Mouse (Mus musculus) C2C12 (cell line): ENCODE results near the gene Kirrel3. TPM values are rescaled to one million over a fixed set of nuclear protein-coding genes. Genes with fewer than 3 reads are reported as not detected.

Experiments
- H3K27me3 ChIP-seq: one replicate; pipeline ENCODE4 v1.6.1; 2011; ENCODE audit not compliant: control insufficient read depth, insufficient read depth, insufficient read length
- H3K36me3 ChIP-seq: one replicate; pipeline ENCODE4 v1.6.1; 2011; ENCODE audit not compliant: control insufficient read depth, insufficient read depth
- H3K4me3 ChIP-seq: one replicate; pipeline ENCODE4 v1.5.1; 2011; ENCODE audit warnings: mild to moderate bottlenecking, control low read depth; ENCODE audit not compliant: poor library complexity, insufficient read depth, severe bottlenecking
- H3K79me2 ChIP-seq: one replicate; pipeline ENCODE4 v1.6.1; 2011; ENCODE audit not compliant: control insufficient read depth, insufficient read depth
- H3K79me3 ChIP-seq: one replicate; pipeline ENCODE4 v1.6.1; 2011; ENCODE audit warnings: low read depth, control low read depth
- H3ac ChIP-seq: one replicate; pipeline ENCODE3; 2011; ENCODE audit warnings: low read depth; ENCODE audit not compliant: control insufficient read depth, insufficient read length
- CEBPB ChIP-seq: IDR thresholded peaks from one replicate; pipeline ENCODE4 v1.6.1; 2011; ENCODE audit warnings: low read depth, mild to moderate bottlenecking, control low read depth, moderate library complexity
- CTCF ChIP-seq: IDR thresholded peaks from one replicate; pipeline ENCODE4 v1.5.1; 2011; ENCODE audit not compliant: control insufficient read depth, insufficient read depth, insufficient read length
- FOSL1 ChIP-seq: IDR thresholded peaks from one replicate; pipeline ENCODE4 v1.8.0; 2011; ENCODE audit warnings: mild to moderate bottlenecking, low read length; ENCODE audit not compliant: poor library complexity, insufficient read depth, severe bottlenecking
- MAX ChIP-seq: IDR thresholded peaks from one replicate; pipeline ENCODE4 v1.6.1; 2011; ENCODE audit warnings: mild to moderate bottlenecking, control low read depth
- MYOD1 ChIP-seq: IDR thresholded peaks from one replicate; pipeline ENCODE4 v1.6.1; 2011; ENCODE audit warnings: low read depth; ENCODE audit not compliant: control insufficient read depth, insufficient read length
- MYOG ChIP-seq: IDR thresholded peaks from one replicate; pipeline ENCODE4 v1.6.1; 2011; ENCODE audit not compliant: control insufficient read depth, insufficient read length; ENCODE audit errors: extremely low read depth
- USF1 ChIP-seq: IDR thresholded peaks from one replicate; pipeline ENCODE4 v1.6.1; 2011; ENCODE audit warnings: low read depth, mild to moderate bottlenecking, control low read depth, moderate library complexity
- polyA plus RNA-seq: library from polyadenylated mRNA; unstranded; fragments of >200 nt; fragmentation: generic; extraction: Trizol; gene quantifications from one replicate; pipeline ENCODE4 v1.2.1, GENCODE M21; 2012; ENCODE audit warnings: missing spikeins

The Kirrel3 gene
- polyA plus RNA-seq, 1 experiment, result 5.2 TPM

- Histone ChIP-seq H3K36me3 (no peaks in the 10 kb centered on the region), H3K79me2 (no peaks in the 10 kb centered on the region), H3K4me3 (no peak overlapping the region), H3K27me3 (no peaks in the 10 kb centered on the region), H3ac (no peak overlapping the region), H3K79me3 (no peaks in the 10 kb centered on the region)
- no peak for TF ChIP-seq CEBPB
- TF ChIP-seq MYOG, result no peak
- TF ChIP-seq FOSL1, result no peak
- no peak for TF ChIP-seq MYOD1
Observed at GRCm38 (mm10) chr9:34557846-34558245, 72.2 kb downstream of the Kirrel3 start.

GRCm38 (mm10) chr9:34558291-34558899 lies 72.7 kb downstream of the Kirrel3 start:
- TF ChIP-seq CEBPB (no peak), MAX (no peak), CTCF (no peak), MYOD1 (no peak), USF1 (no peak), FOSL1 (no peak), MYOG (no peak)
- no peaks in the 10 kb centered on the region for H3K36me3 ChIP-seq
- no peaks in the 10 kb centered on the region for H3K79me2 ChIP-seq
- H3K27me3 ChIP-seq, result no peaks in the 10 kb centered on the region
- H3K79me3 ChIP-seq, result no peaks in the 10 kb centered on the region
- no peak overlapping the region for H3K4me3 ChIP-seq
- H3ac ChIP-seq, result no peak overlapping the region

- H3ac ChIP-seq, result no peak overlapping the region
- H3K79me2 ChIP-seq, result no peaks in the 10 kb centered on the region
- no peaks in the 10 kb centered on the region for H3K27me3 ChIP-seq
- TF ChIP-seq MYOG, result no peak
- no peak for TF ChIP-seq MAX
- TF ChIP-seq USF1, result no peak
- no peaks in the 10 kb centered on the region for H3K79me3 ChIP-seq
- H3K36me3 ChIP-seq, result no peaks in the 10 kb centered on the region
- H3K4me3 ChIP-seq, result no peak overlapping the region
Observed at GRCm38 (mm10) chr9:34559102-34559501, 73.4 kb downstream of the Kirrel3 start.

- Histone ChIP-seq H3K79me2 (no peaks in the 10 kb centered on the region), H3K36me3 (no peaks in the 10 kb centered on the region), H3ac (no peak overlapping the region), H3K4me3 (no peak overlapping the region), H3K27me3 (no peaks in the 10 kb centered on the region), H3K79me3 (no peaks in the 10 kb centered on the region)
- TF ChIP-seq MYOG (no peak), MAX (no peak), MYOD1 (no peak), CEBPB (no peak), USF1 (no peak), CTCF (no peak), FOSL1 (no peak)
Observed at GRCm38 (mm10) chr9:34561281-34561680, 75.6 kb downstream of the Kirrel3 start.

- Histone ChIP-seq H3ac (no peak overlapping the region), H3K27me3 (no peaks in the 10 kb centered on the region), H3K4me3 (no peak overlapping the region), H3K79me2 (no peaks in the 10 kb centered on the region), H3K79me3 (no peaks in the 10 kb centered on the region), H3K36me3 (no peaks in the 10 kb centered on the region)
- no peak for TF ChIP-seq MAX
- TF ChIP-seq MYOD1, result peak; percentile 59
- no peak for TF ChIP-seq CEBPB
- TF ChIP-seq MYOG, result no peak
- no peak for TF ChIP-seq USF1
- no peak for TF ChIP-seq CTCF
- TF ChIP-seq FOSL1, result no peak
Observed at GRCm38 (mm10) chr9:34562437-34563000, 76.8 kb downstream of the Kirrel3 start.

GRCm38 (mm10) chr9:34573906-34574305 lies 88.2 kb downstream of the Kirrel3 start:
- Histone ChIP-seq H3K79me3 (no peaks in the 10 kb centered on the region), H3K79me2 (no peaks in the 10 kb centered on the region), H3ac (no peak overlapping the region), H3K27me3 (no peaks in the 10 kb centered on the region), H3K4me3 (no peak overlapping the region), H3K36me3 (no peaks in the 10 kb centered on the region)
- TF ChIP-seq MYOG (no peak), CTCF (no peak), MAX (no peak), FOSL1 (no peak), USF1 (no peak), CEBPB (no peak), MYOD1 (no peak)
